Mouse (Mus musculus) forebrain, embryonic 11.5 days (tissue): ENCODE data around the gene Yars2. TPM values are rescaled to one million over a fixed set of nuclear protein-coding genes. Genes with fewer than 3 reads are reported as not detected.
A peak's percentile ranks its signal among the peaks of the same experiment; 100 is the strongest.

ENCODE experiments used
- ATAC-seq: fragments of 200-750 bp; cut with Nextera tagmentation; replicated peaks from 2 replicates; pipeline ENCODE4 v1.8.0; 2017; ENCODE audit warnings: moderate TSS enrichment; ENCODE audit not compliant: low FRiP score
- DNase-seq: peaks from one replicate; pipeline ENCODE4 v3.0.0-alpha.2; 2017; ENCODE audit warnings: low spot score
- H3K27ac ChIP-seq: fragments of 300-500 bp; sonication (generic); 2 replicates; pipeline ENCODE4 v1.5.1; 2014; ENCODE audit warnings: low read depth, low read length
- H3K27me3 ChIP-seq: fragments of 300-500 bp; sonication (generic); 2 replicates; pipeline ENCODE4 v1.6.1; 2014; ENCODE audit warnings: mild to moderate bottlenecking, low read length, mixed read lengths; ENCODE audit not compliant: control insufficient read depth, insufficient read depth
- H3K36me3 ChIP-seq: fragments of 300-500 bp; sonication (generic); 2 replicates; pipeline ENCODE4 v1.6.1; 2014; ENCODE audit warnings: mild to moderate bottlenecking, low read length, moderate library complexity, mixed read lengths; ENCODE audit not compliant: control insufficient read depth, insufficient read depth
- H3K4me1 ChIP-seq: fragments of 300-500 bp; sonication (generic); replicated peaks from 2 replicates; pipeline ENCODE4 v1.6.1; 2014; ENCODE audit warnings: low read length, mixed read lengths; ENCODE audit not compliant: control insufficient read depth, insufficient read depth
- H3K4me2 ChIP-seq: fragments of 300-500 bp; sonication (generic); 2 replicates; pipeline ENCODE4 v1.6.1; 2014; ENCODE audit warnings: low read depth, mild to moderate bottlenecking, low read length, moderate library complexity, mixed read lengths; ENCODE audit not compliant: severe bottlenecking
- H3K4me3 ChIP-seq: fragments of 300-500 bp; sonication (generic); 2 replicates; pipeline ENCODE4 v1.5.1; 2014; ENCODE audit warnings: low read depth, low read length
- H3K9ac ChIP-seq: fragments of 300-500 bp; sonication (generic); 2 replicates; pipeline ENCODE4 v1.6.1; 2014; ENCODE audit warnings: low read length
- H3K9me3 ChIP-seq: fragments of 300-500 bp; sonication (generic); 2 replicates; pipeline ENCODE4 v1.6.1; 2016; ENCODE audit warnings: low read length, mixed read lengths; ENCODE audit not compliant: control insufficient read depth
- WGBS: fragments of 180-500 bp; shearing (Covaris S2); extraction: QIAGEN DNeasy Blood & Tissue Kit; methylation state at CpG from one replicate; pipeline ENCODE4 v1.1.7; 2014; 5-methylcytosine and 5-hydroxymethylcytosine counted together
- polyA plus RNA-seq: library from polyadenylated mRNA; unstranded; fragments of >200 nt; fragmentation: Nextera tagmentation; extraction: Ambion mirVana; gene quantifications from 2 replicates; pipeline ENCODE4 v1.2.1, GENCODE M21; 2014

The Yars2 gene
- polyA plus RNA-seq: 44.1 and 44.3 TPM in 2 replicates

DNA sequence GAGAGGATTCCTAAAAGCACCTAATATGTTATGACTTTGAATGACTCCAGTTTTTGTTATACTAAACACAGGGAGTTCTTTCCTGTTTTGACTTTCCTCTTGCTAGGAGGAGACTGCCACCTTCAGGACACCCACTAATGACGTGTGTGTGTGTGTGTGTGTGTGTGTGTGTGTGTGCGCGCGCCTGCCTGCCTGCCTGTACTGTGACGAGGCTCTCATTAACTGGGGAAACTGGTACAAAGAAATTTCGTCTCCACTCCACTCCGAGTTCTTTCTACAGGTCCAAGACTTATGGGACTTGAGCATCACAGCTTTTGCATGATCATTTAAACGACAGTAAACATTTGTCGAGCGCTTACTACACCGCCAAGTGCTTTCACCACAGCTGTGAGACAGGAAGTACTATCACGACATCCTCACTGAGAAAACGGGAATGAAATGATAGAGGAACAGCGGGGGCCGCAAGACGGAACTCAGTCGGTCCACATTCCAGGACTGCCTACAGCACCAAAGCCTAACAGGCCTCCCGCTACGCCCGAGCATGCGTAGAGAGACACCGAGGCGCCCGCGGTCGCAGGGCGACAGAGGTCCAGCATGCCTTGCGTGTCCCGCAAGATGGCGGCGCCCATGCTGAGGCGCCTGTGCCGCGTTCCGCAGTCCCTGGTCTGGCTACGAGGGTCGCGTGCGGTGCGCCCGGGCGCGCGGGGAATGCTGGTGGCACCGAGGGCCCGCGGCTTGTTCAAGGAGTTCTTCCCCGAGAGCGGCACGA is at the start of gene Yars2:
Gene Yars2 (plus strand): TSS at position 597 of the 769 bp plus-strand sequence.
- H3K27ac ChIP-seq: peak within 1 kb of the TSS; percentile 87
- H3K36me3 ChIP-seq: peaks cover 3% of the 10 kb centered on the region; the same call in 1 of the 2 replicates
- H3K4me3 ChIP-seq: peak within 1 kb of the TSS; percentile 92
- H3K4me2 ChIP-seq: peak within 1 kb of the TSS; percentile 73
- H3K27me3 ChIP-seq: no peaks in the 10 kb centered on the region
- ATAC-seq (peak; percentile 98), DNase-seq (peak; percentile 94)
- H3K9ac ChIP-seq: peak within 1 kb of the TSS; percentile 95
- peaks cover 5% of the 10 kb centered on the region; the same call in 1 of the 2 replicates for H3K4me1 ChIP-seq
- H3K9me3 ChIP-seq: no peaks in the 10 kb centered on the region
- WGBS: under 1% methylated on average over 50 of the region's 50 CpGs

DNA sequence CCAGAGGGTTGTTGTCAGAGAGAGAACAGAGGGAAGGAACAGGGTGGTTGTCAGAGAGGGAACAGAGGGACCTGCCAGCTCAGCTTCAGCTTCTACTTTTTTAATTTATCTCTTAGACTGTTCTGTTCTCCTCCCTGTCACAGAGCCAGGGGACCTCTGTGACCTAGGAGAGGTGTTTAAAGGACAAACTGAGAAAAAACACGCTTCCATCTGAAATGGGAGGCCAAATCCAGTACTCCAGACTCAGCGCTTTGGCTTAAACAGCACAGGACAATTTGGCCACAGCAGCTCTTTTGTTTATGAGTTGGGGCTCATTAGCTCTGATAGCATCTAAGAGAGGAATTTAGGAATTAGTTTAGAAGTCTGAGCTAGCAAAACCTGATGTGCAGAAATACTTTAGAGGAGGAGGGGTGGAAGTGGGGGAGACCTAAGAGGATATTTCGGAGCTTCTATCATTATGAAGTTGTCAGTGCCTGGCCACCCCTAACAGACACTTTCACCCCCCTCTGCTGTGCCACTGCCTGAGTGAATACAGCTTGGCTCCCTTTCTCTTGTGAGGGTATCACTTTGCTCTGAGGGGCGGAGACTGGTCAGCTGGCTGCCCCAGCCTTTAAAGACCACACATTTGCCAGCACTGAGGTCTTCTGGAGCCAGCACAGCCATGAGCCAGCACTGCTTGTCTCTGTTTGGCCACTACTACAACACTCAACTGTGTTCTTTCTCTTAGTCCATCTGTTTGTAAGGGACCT is 49.3 kb upstream of the Yars2 start:
- Histone ChIP-seq H3K27ac (no peak overlapping the region), H3K9me3 (no peaks in the 10 kb centered on the region), H3K4me2 (no peak overlapping the region), H3K4me1 (0 out of 2 replicates have a peak, but pooled peaks cover 2% of the 10 kb centered on the region), H3K9ac (no peak overlapping the region), H3K27me3 (no peaks in the 10 kb centered on the region), H3K36me3 (no peaks in the 10 kb centered on the region), H3K4me3 (no peak overlapping the region)
- 24% methylated on average over 4 of the region's 4 CpGs for WGBS
- ATAC-seq (peak; percentile 65; the same call in 1 of the 2 replicates), DNase-seq (no peak)

DNA sequence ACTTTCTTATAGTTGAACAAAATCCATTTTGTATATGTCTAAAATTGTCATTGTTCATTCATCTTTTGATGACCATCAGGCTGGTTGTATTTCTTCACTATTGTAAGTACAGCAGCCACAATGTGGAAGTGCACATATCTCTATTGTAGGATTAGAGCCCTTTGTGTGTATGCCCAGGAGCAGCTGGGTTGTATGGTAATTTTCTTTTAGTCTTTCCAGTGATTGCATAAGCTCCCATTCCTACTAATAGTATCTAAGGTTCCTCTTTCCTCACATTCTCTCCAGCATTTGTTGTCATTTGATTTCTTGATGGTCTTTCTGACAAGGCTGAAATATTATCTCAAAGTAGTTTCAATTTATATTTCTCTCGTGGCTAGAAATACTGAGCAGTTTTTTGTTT is 47.5 kb upstream of the Yars2 start:
- H3K27me3 ChIP-seq: no peaks in the 10 kb centered on the region
- DNase-seq: no peak
- no peak overlapping the region for H3K27ac ChIP-seq
- no peak for ATAC-seq
- no peak overlapping the region for H3K4me3 ChIP-seq
- 86% methylated on average over 1 of the region's 1 CpGs for WGBS
- no peaks in the 10 kb centered on the region for H3K9me3 ChIP-seq
- H3K4me1 ChIP-seq: 0 out of 2 replicates have a peak, but pooled peaks cover 2% of the 10 kb centered on the region
- H3K36me3 ChIP-seq: no peaks in the 10 kb centered on the region
- H3K4me2 ChIP-seq: no peak overlapping the region
- no peak overlapping the region for H3K9ac ChIP-seq

DNA sequence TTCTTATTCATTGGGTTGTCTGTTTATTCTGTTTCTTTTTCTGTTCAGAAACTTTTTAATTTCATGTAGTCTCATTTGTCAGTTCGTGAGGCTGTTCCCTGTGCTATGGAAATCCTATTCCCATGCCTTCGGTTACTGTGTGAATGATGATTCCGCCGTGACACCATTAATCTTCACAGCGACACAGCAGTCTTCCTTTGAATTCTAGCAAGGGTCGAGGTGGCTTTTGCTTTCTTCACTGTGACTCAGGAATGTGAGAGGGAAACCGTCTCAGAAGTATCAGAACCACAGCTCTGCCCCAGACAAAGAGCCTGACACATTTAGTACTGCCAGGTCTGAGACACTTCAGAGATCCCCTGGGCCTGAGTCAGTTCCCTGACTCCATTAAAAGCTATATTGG is 46.9 kb upstream of the Yars2 start:
- Histone ChIP-seq H3K9ac (no peak overlapping the region), H3K9me3 (no peaks in the 10 kb centered on the region), H3K4me1 (0 out of 2 replicates have a peak, but pooled peaks cover 2% of the 10 kb centered on the region), H3K4me3 (no peak overlapping the region), H3K27me3 (no peaks in the 10 kb centered on the region), H3K36me3 (no peaks in the 10 kb centered on the region), H3K27ac (no peak overlapping the region), H3K4me2 (no peak overlapping the region)
- 74% methylated on average over 7 of the region's 7 CpGs for WGBS
- ATAC-seq: no peak
- no peak for DNase-seq

DNA sequence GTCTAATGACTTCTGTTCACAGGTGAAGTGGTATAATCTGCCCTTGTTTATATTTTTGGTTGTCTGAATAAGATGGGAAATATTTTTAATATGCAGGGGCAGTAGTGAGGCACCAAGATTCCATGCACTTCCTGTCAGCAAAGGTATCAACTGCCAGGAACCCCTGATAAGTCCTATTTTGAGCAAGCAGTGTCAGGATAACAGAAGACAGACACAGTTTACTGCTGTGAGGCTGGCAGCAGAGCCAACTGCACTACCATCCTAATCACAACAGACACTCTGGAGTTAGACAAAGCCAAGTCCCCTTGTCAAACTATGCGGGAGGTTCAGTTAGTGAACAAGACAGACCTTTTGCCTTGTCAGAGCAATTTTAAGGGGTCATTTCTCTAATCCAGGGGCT is 46.1 kb upstream of the Yars2 start:
- no peaks in the 10 kb centered on the region for H3K9me3 ChIP-seq
- ATAC-seq: no peak
- 75% methylated on average over 1 of the region's 1 CpGs for WGBS

DNA sequence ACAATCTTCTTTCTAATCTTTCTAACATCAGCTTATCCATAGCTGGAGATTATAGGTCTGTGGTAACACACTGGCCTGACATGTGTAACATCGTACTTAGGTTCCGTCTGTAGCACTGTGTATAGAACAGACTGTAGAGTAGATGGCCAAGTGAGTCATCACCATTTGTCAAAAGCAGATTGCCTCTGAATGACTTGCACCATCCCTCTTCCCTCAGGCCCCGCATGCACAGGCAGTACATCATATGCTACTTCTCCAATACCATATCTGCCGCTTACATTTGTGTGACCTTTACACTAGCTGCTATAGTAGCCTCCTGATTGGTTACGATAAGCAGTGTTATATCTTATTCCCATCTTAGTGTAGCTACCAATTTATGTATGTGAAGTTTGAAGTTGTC is 41.9 kb upstream of the Yars2 start:
- DNase-seq (no peak), ATAC-seq (no peak)
- H3K27ac ChIP-seq: no peak overlapping the region
- no peaks in the 10 kb centered on the region for H3K4me1 ChIP-seq
- no peak overlapping the region for H3K4me3 ChIP-seq
- no peak overlapping the region for H3K9ac ChIP-seq
- no peak overlapping the region for H3K4me2 ChIP-seq
- no peaks in the 10 kb centered on the region for H3K36me3 ChIP-seq
- H3K27me3 ChIP-seq: no peaks in the 10 kb centered on the region
- WGBS: 91% methylated on average over 5 of the region's 5 CpGs
- H3K9me3 ChIP-seq: no peaks in the 10 kb centered on the region

More for the DNA sequence above, 46.1 kb upstream of the Yars2 start:
- DNase-seq: no peak
- H3K4me2 ChIP-seq: no peak overlapping the region
- H3K4me1 ChIP-seq: 0 out of 2 replicates have a peak, but pooled peaks cover 2% of the 10 kb centered on the region
- H3K27ac ChIP-seq: no peak overlapping the region
- no peak overlapping the region for H3K9ac ChIP-seq
- H3K27me3 ChIP-seq: no peaks in the 10 kb centered on the region
- no peak overlapping the region for H3K4me3 ChIP-seq
- no peaks in the 10 kb centered on the region for H3K36me3 ChIP-seq

DNA sequence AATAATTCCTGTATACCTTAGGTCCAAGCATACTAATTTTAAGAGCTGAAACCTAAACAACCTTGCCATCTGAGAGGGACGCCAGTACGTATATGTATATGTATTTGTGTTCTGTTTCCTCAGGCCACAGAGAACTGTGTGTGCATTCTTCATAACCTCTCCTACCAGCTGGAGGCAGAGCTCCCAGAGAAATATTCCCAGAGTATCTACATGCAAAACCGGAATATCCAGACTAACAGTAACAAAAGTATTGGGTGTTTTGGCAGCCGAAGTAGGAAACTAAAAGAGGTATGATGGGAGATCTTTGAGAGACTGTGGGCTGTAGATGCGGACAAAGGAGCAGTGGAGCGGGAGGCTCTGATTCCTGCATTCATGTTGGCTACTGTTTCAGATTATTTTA is 41.3 kb upstream of the Yars2 start:
- no peak for DNase-seq
- no peaks in the 10 kb centered on the region for H3K4me1 ChIP-seq
- H3K27ac ChIP-seq: no peak overlapping the region
- ATAC-seq: no peak
- no peaks in the 10 kb centered on the region for H3K27me3 ChIP-seq
- H3K4me2 ChIP-seq: no peak overlapping the region
- H3K36me3 ChIP-seq: no peaks in the 10 kb centered on the region
- H3K9me3 ChIP-seq: no peaks in the 10 kb centered on the region
- 93% methylated on average over 6 of the region's 6 CpGs for WGBS
- H3K9ac ChIP-seq: no peak overlapping the region
- H3K4me3 ChIP-seq: no peak overlapping the region

DNA sequence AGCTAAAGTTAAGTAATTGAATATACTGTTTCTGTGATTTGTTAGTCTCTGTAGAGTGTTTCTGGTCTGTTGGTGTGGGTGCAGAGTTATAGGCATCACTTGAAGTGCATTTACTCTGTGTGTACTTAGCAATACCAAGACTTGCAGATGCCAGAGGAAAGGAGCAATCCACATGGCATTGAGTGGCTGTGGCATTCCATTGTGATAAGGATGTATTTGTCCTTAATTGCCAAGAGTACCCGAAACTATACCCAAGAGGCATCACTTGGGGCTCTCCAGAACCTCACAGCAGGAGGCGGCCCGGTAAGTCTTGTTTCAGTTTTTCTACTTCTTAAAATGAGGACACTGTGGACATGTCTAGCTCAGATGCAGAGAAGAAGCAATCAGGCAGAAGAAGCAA is 40.3 kb upstream of the Yars2 start:
- Histone ChIP-seq H3K4me2 (no peak overlapping the region), H3K9ac (no peak overlapping the region), H3K4me3 (no peak overlapping the region), H3K9me3 (no peaks in the 10 kb centered on the region), H3K4me1 (no peaks in the 10 kb centered on the region), H3K36me3 (no peaks in the 10 kb centered on the region), H3K27ac (no peak overlapping the region), H3K27me3 (no peaks in the 10 kb centered on the region)
- DNase-seq (no peak), ATAC-seq (no peak)
- WGBS: 92% methylated on average over 3 of the region's 3 CpGs
